Mouse (Mus musculus) kidney, adult 2 months (tissue): ENCODE measurements at regions not wholly inside any gene's neighbourhood (a gene's known extent, or its start where the extent isn't known, plus 50 kb on each side); places are given as distances from the start of the nearest gene placed in this dataset.
A peak's percentile ranks its signal among the peaks of the same experiment; 100 is the strongest.

Experiments
- CTCF ChIP-seq: fragments of 200-500 bp; conservative IDR thresholded peaks from 2 replicates; pipeline ENCODE4 v1.5.1; 2011; ENCODE audit warnings: low read depth, mild to moderate bottlenecking, control low read depth, low read length, moderate library complexity, mixed read lengths; ENCODE audit not compliant: insufficient read depth, insufficient read length
- POLR2A ChIP-seq: fragments of 200-500 bp; IDR thresholded peaks from one replicate; pipeline ENCODE4 v1.6.1; 2011; ENCODE audit warnings: low read depth, low read length, control low read depth

DNA sequence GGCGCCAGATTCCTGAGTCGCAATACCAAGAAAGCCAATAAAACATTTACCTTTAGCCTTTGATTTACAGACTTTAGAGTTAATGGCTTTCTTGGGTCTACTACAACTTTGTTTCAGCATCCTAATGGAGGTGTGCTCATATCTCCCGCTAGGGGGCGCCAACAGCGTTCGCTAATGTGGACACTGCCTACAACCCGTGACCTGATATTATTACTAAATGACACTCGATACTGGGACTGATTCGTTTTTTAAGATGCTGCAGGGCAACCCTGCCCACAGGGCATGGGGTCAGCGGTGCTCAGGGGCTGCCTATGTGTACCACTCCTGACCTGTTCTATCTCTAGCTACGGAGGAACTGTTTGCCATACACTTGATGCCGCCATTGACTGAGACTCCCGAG lies 87.4 kb upstream of the Cxcl12 start:
- peak; percentile 50 for TF ChIP-seq CTCF
- TF ChIP-seq POLR2A: no peak
